Mouse (Mus musculus) megakaryocyte, embryonic 14.5 days (primary cell): ENCODE results near the gene Dnaaf1.

Source experiments
- FLI1 ChIP-seq: IDR thresholded peaks from 2 replicates; pipeline ENCODE4 v1.6.1; 2012; ENCODE audit warnings: low read length, inconsistent platforms, mixed read lengths
- GATA1 ChIP-seq: IDR thresholded peaks from 3 replicates; pipeline ENCODE4 v1.6.1; 2012; ENCODE audit warnings: mixed read lengths, low read length, inconsistent platforms, borderline replicate concordance

- TF ChIP-seq GATA1 = no peak
- TF ChIP-seq FLI1 = no peak
Observed at GRCm38 (mm10) chr8:119622555-119622954, 47.5 kb downstream of the Dnaaf1 start.
